Mouse (Mus musculus): ENCODE data around the gene Scp2. TPM values are rescaled to one million over a fixed set of nuclear protein-coding genes. Genes with fewer than 3 reads are reported as not detected.

Gene Scp2
- polyA plus RNA-seq, 1 experiment from 2014 or later: 189 TPM

DNA sequence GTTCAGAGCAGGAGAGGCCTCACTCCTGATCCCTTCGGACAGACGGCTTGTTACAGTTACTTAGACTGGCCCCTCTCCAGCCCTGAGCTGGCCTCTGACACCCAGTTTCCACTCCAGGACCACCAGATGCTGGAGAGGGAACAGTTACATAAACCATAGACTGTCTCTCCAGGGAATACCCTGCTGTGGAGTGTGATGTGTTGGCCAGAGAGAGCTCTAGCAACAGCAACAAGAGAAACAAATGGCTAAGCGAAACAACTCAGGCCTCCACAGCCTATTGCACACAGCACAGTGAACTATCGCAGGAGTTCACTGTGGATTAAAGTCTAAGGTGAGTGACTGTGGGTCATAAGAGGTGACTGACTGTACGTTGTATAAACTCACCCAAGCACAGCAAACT, 120.2 kb downstream of the Scp2 start:
- Histone ChIP-seq H3K4me3 (ENCODE audit: low read length) (no peak overlapping the region), H3K36me3 (ENCODE audit: control insufficient read depth, insufficient read depth) (no peaks in the 10 kb centered on the region), H3K9ac (ENCODE audit: low read length) (no peak overlapping the region), H3K4me2 (ENCODE audit: low read depth, low read length) (no peak overlapping the region), H3K27me3 (ENCODE audit: control insufficient read depth, insufficient read depth, low read length) (peaks cover 2% of the 10 kb centered on the region; the same call in 1 of the 2 replicates), H3K27ac (ENCODE audit: low read length) (no peak overlapping the region), H3K4me1 (ENCODE audit: control insufficient read depth, insufficient read depth, low read length) (no peaks in the 10 kb centered on the region), H3K9me3 (replicated peaks; ENCODE audit: control insufficient read depth, low read length) (0 out of 2 replicates have a peak, but pooled peaks cover 7% of the 10 kb centered on the region)
- WGBS: 68% methylated on average over 5 of the region's 5 CpGs
- no peak for ATAC-seq (replicated peaks; ENCODE audit: extremely low read depth, insufficient read depth, low FRiP score)

DNA sequence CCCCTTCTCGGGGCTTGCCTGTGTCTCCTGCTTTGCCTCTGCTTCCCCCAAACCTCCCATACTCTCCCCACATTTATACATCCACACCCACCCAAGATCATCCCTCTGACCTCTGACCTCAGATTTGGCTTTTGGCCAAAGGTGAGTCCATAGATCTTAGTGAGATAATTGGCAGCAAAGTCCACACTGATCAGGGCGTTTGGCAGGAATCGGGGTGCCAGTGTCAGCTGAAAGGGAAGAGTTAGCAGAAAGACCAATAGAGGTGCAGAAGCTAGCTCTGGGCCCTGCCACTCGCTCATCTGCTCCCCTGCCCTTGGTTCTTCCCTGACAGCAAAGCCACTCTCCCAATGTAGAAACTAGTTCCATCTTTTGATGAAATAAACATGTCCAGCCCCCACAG, 121.6 kb downstream of the Scp2 start:
- H3K9ac ChIP-seq (ENCODE audit: low read length): no peak overlapping the region
- no peak for ATAC-seq (replicated peaks; ENCODE audit: extremely low read depth, insufficient read depth, low FRiP score)
- H3K4me3 ChIP-seq (ENCODE audit: low read length): no peak overlapping the region
- no peak overlapping the region for H3K4me2 ChIP-seq (ENCODE audit: low read depth, low read length)
- H3K4me1 ChIP-seq (ENCODE audit: control insufficient read depth, insufficient read depth, low read length): no peaks in the 10 kb centered on the region
- no peak overlapping the region for H3K27ac ChIP-seq (ENCODE audit: low read length)
- no peaks in the 10 kb centered on the region for H3K27me3 ChIP-seq (ENCODE audit: control insufficient read depth, insufficient read depth, low read length)
- WGBS: 87% methylated on average over 4 of the region's 4 CpGs
- no peaks in the 10 kb centered on the region for H3K36me3 ChIP-seq (ENCODE audit: control insufficient read depth, insufficient read depth)
- H3K9me3 ChIP-seq (replicated peaks; ENCODE audit: control insufficient read depth, low read length): 0 out of 2 replicates have a peak, but pooled peaks cover 7% of the 10 kb centered on the region

GRCm38 (mm10) chr4:108020178-108020577, 124.6 kb downstream of the Scp2 start:
- no peaks in the 10 kb centered on the region for H3K36me3 ChIP-seq (ENCODE audit: control insufficient read depth, insufficient read depth)
- H3K4me1 ChIP-seq (ENCODE audit: control insufficient read depth, insufficient read depth, low read length): peaks cover 5% of the 10 kb centered on the region; the same call in 1 of the 2 replicates
- 81% methylated on average over 6 of the region's 6 CpGs for WGBS
- H3K27ac ChIP-seq (ENCODE audit: low read length): no peak overlapping the region
- no peaks in the 10 kb centered on the region for H3K27me3 ChIP-seq (ENCODE audit: control insufficient read depth, insufficient read depth, low read length)
- ATAC-seq (replicated peaks; ENCODE audit: extremely low read depth, insufficient read depth, low FRiP score): no peak
- no peak overlapping the region for H3K9ac ChIP-seq (ENCODE audit: low read length)
- 0 out of 2 replicates have a peak, but pooled peaks cover 7% of the 10 kb centered on the region for H3K9me3 ChIP-seq (replicated peaks; ENCODE audit: control insufficient read depth, low read length)
- H3K4me3 ChIP-seq (ENCODE audit: low read length): no peak overlapping the region
- no peak overlapping the region for H3K4me2 ChIP-seq (ENCODE audit: low read depth, low read length)

- peaks cover 10% of the 10 kb centered on the region; the same call in 1 of the 2 replicates for H3K4me1 ChIP-seq (ENCODE audit: control insufficient read depth, insufficient read depth, low read length)
- 38% methylated on average over 14 of the region's 14 CpGs for WGBS
- H3K4me2 ChIP-seq (ENCODE audit: low read depth, low read length): no peak overlapping the region
- H3K9ac ChIP-seq (ENCODE audit: low read length): no peak overlapping the region
- no peak for ATAC-seq (replicated peaks; ENCODE audit: extremely low read depth, insufficient read depth, low FRiP score)
- 0 out of 2 replicates have a peak, but pooled peaks cover 7% of the 10 kb centered on the region for H3K9me3 ChIP-seq (replicated peaks; ENCODE audit: control insufficient read depth, low read length)
- H3K27me3 ChIP-seq (ENCODE audit: control insufficient read depth, insufficient read depth, low read length): no peaks in the 10 kb centered on the region
- no peak overlapping the region for H3K4me3 ChIP-seq (ENCODE audit: low read length)
- no peaks in the 10 kb centered on the region for H3K36me3 ChIP-seq (ENCODE audit: control insufficient read depth, insufficient read depth)
- H3K27ac ChIP-seq (ENCODE audit: low read length): no peak overlapping the region
Measured at GRCm38 (mm10) chr4:108018961-108019921, 125.6 kb downstream of the Scp2 start.

GRCm38 (mm10) chr4:108018241-108018923, 126.4 kb downstream of the Scp2 start:
- no peak overlapping the region for H3K27ac ChIP-seq (ENCODE audit: low read length)
- ATAC-seq (replicated peaks; ENCODE audit: extremely low read depth, insufficient read depth, low FRiP score): no peak; the same call in 1 of the 2 replicates
- WGBS: 39% methylated on average over 10 of the region's 10 CpGs

DNA sequence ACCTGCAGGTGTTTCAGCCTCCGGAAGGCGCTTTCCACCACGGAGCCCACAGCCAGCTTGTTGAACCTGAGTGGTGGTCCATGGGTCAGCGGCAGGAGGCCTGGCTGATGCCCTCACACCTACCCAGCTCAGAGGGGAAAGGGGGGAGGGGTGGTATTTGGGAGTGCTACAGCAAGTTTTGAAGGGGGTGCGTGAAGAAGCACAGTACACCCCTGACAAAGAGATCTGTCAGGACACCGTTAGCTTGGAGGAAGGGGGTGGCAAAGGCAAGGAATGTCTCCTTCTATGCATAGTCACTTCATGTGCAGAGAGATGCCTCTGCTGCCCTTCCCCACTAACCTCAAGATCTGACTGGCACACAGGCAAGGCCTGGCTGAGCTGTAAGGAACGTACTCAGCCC, 127.0 kb downstream of the Scp2 start:
- H3K4me1 ChIP-seq (ENCODE audit: control insufficient read depth, insufficient read depth, low read length): peaks cover 10% of the 10 kb centered on the region; the same call in 1 of the 2 replicates
- WGBS: 75% methylated on average over 7 of the region's 7 CpGs
- H3K27ac ChIP-seq (ENCODE audit: low read length): no peak overlapping the region
- no peak overlapping the region for H3K4me3 ChIP-seq (ENCODE audit: low read length)
- ATAC-seq (replicated peaks; ENCODE audit: extremely low read depth, insufficient read depth, low FRiP score): no peak
- no peak overlapping the region for H3K4me2 ChIP-seq (ENCODE audit: low read depth, low read length)
- no peaks in the 10 kb centered on the region for H3K27me3 ChIP-seq (ENCODE audit: control insufficient read depth, insufficient read depth, low read length)
- H3K9ac ChIP-seq (ENCODE audit: low read length): no peak overlapping the region
- no peaks in the 10 kb centered on the region for H3K36me3 ChIP-seq (ENCODE audit: control insufficient read depth, insufficient read depth)
- H3K9me3 ChIP-seq (replicated peaks; ENCODE audit: control insufficient read depth, low read length): 0 out of 2 replicates have a peak, but pooled peaks cover 7% of the 10 kb centered on the region

More at GRCm38 (mm10) chr4:108018241-108018923, 126.4 kb downstream of the Scp2 start:
- Histone ChIP-seq H3K4me3 (ENCODE audit: low read length) (no peak overlapping the region), H3K9ac (ENCODE audit: low read length) (no peak overlapping the region), H3K9me3 (replicated peaks; ENCODE audit: control insufficient read depth, low read length) (0 out of 2 replicates have a peak, but pooled peaks cover 7% of the 10 kb centered on the region), H3K4me2 (ENCODE audit: low read depth, low read length) (no peak overlapping the region), H3K36me3 (ENCODE audit: control insufficient read depth, insufficient read depth) (no peaks in the 10 kb centered on the region), H3K27me3 (ENCODE audit: control insufficient read depth, insufficient read depth, low read length) (no peaks in the 10 kb centered on the region), H3K4me1 (ENCODE audit: control insufficient read depth, insufficient read depth, low read length) (peaks cover 10% of the 10 kb centered on the region; the same call in 1 of the 2 replicates)

DNA sequence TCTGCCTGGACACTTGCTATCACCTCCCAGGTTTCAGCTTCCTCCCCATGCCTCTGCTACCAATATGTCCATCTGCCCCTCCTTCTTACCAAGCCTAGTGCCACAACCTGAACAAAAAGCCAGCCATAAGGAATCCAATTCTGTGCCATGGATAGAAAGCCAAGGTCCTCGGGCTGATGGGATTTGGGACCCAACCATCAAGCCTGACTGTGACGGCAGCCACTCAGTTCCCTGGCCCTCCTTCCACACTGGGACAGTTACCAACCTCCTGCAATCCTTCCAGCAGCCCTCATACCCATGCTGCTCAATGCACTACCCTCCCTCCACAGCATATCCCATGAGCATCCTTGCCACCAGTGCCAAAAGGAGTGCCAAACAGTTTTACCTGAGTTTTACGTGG, 128.5 kb downstream of the Scp2 start:
- Histone ChIP-seq H3K4me1 (ENCODE audit: control insufficient read depth, insufficient read depth, low read length) (peaks cover 10% of the 10 kb centered on the region; the same call in 1 of the 2 replicates), H3K36me3 (ENCODE audit: control insufficient read depth, insufficient read depth) (no peaks in the 10 kb centered on the region), H3K4me2 (ENCODE audit: low read depth, low read length) (no peak overlapping the region), H3K27me3 (ENCODE audit: control insufficient read depth, insufficient read depth, low read length) (no peaks in the 10 kb centered on the region), H3K4me3 (ENCODE audit: low read length) (no peak overlapping the region), H3K9me3 (replicated peaks; ENCODE audit: control insufficient read depth, low read length) (0 out of 2 replicates have a peak, but pooled peaks cover 7% of the 10 kb centered on the region), H3K27ac (ENCODE audit: low read length) (no peak overlapping the region), H3K9ac (ENCODE audit: low read length) (no peak overlapping the region)
- ATAC-seq (replicated peaks; ENCODE audit: extremely low read depth, insufficient read depth, low FRiP score): no peak
- 82% methylated on average over 3 of the region's 3 CpGs for WGBS

DNA sequence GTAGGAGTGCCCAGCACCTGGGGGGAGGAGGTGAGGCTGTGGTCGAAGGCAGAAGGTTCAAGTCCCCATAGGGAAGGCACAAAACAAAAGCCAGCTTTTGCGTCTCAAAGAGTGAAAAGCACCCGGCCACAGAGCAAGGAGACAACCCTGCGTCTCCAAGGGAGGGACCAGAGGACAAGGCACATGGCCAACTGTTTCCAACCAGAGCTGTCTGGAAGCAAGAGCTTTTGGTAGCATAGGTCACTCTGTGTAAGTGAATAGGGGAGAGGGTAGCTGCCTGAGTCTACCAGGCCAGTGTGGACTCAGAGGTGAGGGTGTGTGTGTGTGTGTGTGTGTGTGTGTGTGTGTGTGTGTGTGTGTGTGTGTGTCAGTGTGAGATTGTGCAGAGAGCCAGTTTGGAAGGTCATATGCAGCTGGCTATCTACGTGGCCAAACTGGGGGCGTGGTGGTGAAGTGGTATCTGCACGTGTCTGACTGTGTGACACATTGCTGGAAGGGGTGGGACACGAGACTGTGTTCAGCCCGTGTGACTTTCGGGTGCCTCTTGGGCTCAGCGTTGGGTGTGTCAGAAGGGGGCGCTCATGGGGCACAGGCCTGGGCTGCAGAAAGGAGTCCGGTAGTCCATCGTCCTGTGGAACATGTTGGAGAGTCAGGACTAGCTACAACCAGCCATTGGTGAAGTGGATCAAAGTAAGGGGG, 129.6 kb downstream of the Scp2 start:
- H3K9me3 ChIP-seq (replicated peaks; ENCODE audit: control insufficient read depth, low read length): 0 out of 2 replicates have a peak, but pooled peaks cover 2% of the 10 kb centered on the region
- no peak overlapping the region for H3K9ac ChIP-seq (ENCODE audit: low read length)
- ATAC-seq (replicated peaks; ENCODE audit: extremely low read depth, insufficient read depth, low FRiP score): peak; percentile 52; the same call in 1 of the 2 replicates
- peaks cover 10% of the 10 kb centered on the region; the same call in 1 of the 2 replicates for H3K4me1 ChIP-seq (ENCODE audit: control insufficient read depth, insufficient read depth, low read length)
- H3K27me3 ChIP-seq (ENCODE audit: control insufficient read depth, insufficient read depth, low read length): no peaks in the 10 kb centered on the region
- H3K4me2 ChIP-seq (ENCODE audit: low read depth, low read length): no peak overlapping the region
- no peak overlapping the region for H3K27ac ChIP-seq (ENCODE audit: low read length)
- WGBS: 53% methylated on average over 14 of the region's 14 CpGs
- H3K36me3 ChIP-seq (ENCODE audit: control insufficient read depth, insufficient read depth): no peaks in the 10 kb centered on the region
- no peak overlapping the region for H3K4me3 ChIP-seq (ENCODE audit: low read length)
